Mouse (Mus musculus): ENCODE measurements around the gene Pcnp. TPM values are rescaled to one million over a fixed set of nuclear protein-coding genes. Genes with fewer than 3 reads are reported as not detected.
A peak's percentile ranks its signal among the peaks of the same experiment; 100 is the strongest.

Gene Pcnp
- total RNA-seq (2012; rRNA removed): 67.4 and 79.5 TPM in 2 replicates
- total RNA-seq (2014; rRNA removed): 177 and 208 TPM in 2 replicates
- polyA plus RNA-seq (2012; ENCODE audit: insufficient read length, low read depth): 137 and 154 TPM in 2 replicates

DNA sequence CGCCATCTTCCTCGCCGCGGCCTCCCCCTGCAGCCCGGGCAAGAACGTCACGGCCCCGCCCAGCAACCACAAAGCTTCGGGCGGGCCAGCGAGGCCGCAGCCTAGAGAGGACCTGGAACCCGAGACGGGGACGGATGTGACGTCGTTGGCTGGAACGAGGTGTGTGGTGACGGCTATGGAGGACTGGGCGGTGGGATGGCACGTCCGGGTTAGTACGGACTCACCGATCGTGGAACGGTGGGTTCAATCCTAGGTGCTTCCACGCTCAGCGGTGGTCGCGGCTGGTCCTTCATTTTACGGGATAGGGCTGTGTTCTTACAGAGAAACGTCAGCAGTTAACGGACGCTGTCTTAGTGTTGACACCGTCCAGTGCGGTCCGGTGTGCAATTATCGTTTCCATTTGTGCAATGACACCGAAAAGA is at the start of gene Pcnp:
Pcnp (minus strand) TSS at position 79 of the 422 bp plus-strand sequence.
- H3K9me3 ChIP-seq (replicated peaks; ENCODE audit: low read length): no peaks in the 10 kb centered on the region
- no peaks in the 10 kb centered on the region for H3K27me3 ChIP-seq (replicated peaks)
- H3K4me1 ChIP-seq (ENCODE audit: control insufficient read depth in 1 of 2, insufficient read depth in 2 of 2): peaks cover 18 to 78% of the 10 kb centered on the region in 2 experiments
- H3K4me2 ChIP-seq (ENCODE audit: insufficient read depth, low read depth, poor library complexity, severe bottlenecking): peak within 1 kb of the TSS; percentile 100
- peaks cover 18 to 62% of the 10 kb centered on the region in 2 experiments for H3K36me3 ChIP-seq (replicated peaks in 1 of 2; ENCODE audit: control insufficient read depth in 1 of 2, insufficient read depth in 1 of 2, low read length in 1 of 2)
- H3K4me3 ChIP-seq (replicated peaks in 1 of 3; ENCODE audit: low read depth in 2 of 3, low read length in 2 of 3, poor library complexity in 1 of 3): peak within 1 kb of the TSS; percentile 80 to 91 (median 84)
- no peak for TF ChIP-seq MAFK (IDR thresholded peaks at IDR 0.05; ENCODE audit: insufficient replicate concordance, low read length)
- TF ChIP-seq ZNF384 (IDR thresholded peaks at IDR 0.05; ENCODE audit: low read depth, low read length): no peak
- peak; percentile 68; the same call in 1 of the 2 replicates for TF ChIP-seq GABPA (IDR thresholded peaks at IDR 0.05; ENCODE audit: insufficient replicate concordance, low read depth, low read length)
- TF ChIP-seq SIN3A (IDR thresholded peaks at IDR 0.05; ENCODE audit: low read length): no peak; the same call in 1 of the 2 replicates
- peak; percentile 9 for TF ChIP-seq MXI1 (IDR thresholded peaks at IDR 0.05; ENCODE audit: low read depth, low read length)
- TF ChIP-seq SMC3 (IDR thresholded peaks at IDR 0.05; ENCODE audit: low read depth, low read length): no peak
- TF ChIP-seq ETS1 (conservative IDR thresholded peaks at IDR 0.05; ENCODE audit: low read depth, low read length): peak; percentile 61
- peak; percentile 68 for TF ChIP-seq MAX (IDR thresholded peaks at IDR 0.05; ENCODE audit: low read length)
- no peak for TF ChIP-seq USF1 (IDR thresholded peaks at IDR 0.05; ENCODE audit: low read depth, low read length)
- peak; percentile 91 for TF ChIP-seq HCFC1 (IDR thresholded peaks at IDR 0.05; ENCODE audit: low read depth, low read length)
- peak; percentile 78; the same call in 1 of the 2 replicates for TF ChIP-seq MYC (IDR thresholded peaks at IDR 0.05; ENCODE audit: low read depth, low read length)
- no peak for TF ChIP-seq CTCF (conservative IDR thresholded peaks at IDR 0.05 in 1 of 2, IDR thresholded peaks at IDR 0.05 in 1 of 2; ENCODE audit: low read depth in 2 of 2, low read length in 2 of 2)
- no peak for TF ChIP-seq PAX5 (IDR thresholded peaks at IDR 0.05; ENCODE audit: low read length)
- no peak for TF ChIP-seq ZKSCAN1 (IDR thresholded peaks at IDR 0.05; ENCODE audit: borderline replicate concordance, low read depth, low read length)
- TF ChIP-seq RCOR1 (conservative IDR thresholded peaks at IDR 0.05; ENCODE audit: low read depth, low read length): no peak
- no peak for TF ChIP-seq ZC3H11A (IDR thresholded peaks at IDR 0.05; ENCODE audit: low read depth, low read length)
- TF ChIP-seq JUN (IDR thresholded peaks at IDR 0.05; ENCODE audit: insufficient read depth, low read depth, low read length): no peak
- TF ChIP-seq NELFE (IDR thresholded peaks at IDR 0.05; ENCODE audit: low read depth, low read length): peak; percentile 97
- no peak for TF ChIP-seq JUND (conservative IDR thresholded peaks at IDR 0.05; ENCODE audit: low read depth, low read length)
- no peak for TF ChIP-seq RAD21 (IDR thresholded peaks at IDR 0.05; ENCODE audit: low read depth, low read length)
- TF ChIP-seq TCF12 (IDR thresholded peaks at IDR 0.05; ENCODE audit: low read depth, low read length): peak; percentile 97
- peak; percentile 58; the same call in 1 of the 2 replicates for TF ChIP-seq MEF2A (IDR thresholded peaks at IDR 0.05; ENCODE audit: borderline replicate concordance, low read depth, low read length)
- peak; percentile 88 for TF ChIP-seq ELF1 (IDR thresholded peaks at IDR 0.05; ENCODE audit: low read depth, low read length)
- TF ChIP-seq E2F4 (IDR thresholded peaks at IDR 0.05; ENCODE audit: insufficient replicate concordance, low read depth, low read length): no peak
- TF ChIP-seq KAT2A (IDR thresholded peaks at IDR 0.05; ENCODE audit: insufficient replicate concordance, low read length): peak; percentile 83; the same call in 1 of the 2 replicates
- TF ChIP-seq POLR2AphosphoS2 (IDR thresholded peaks at IDR 0.05; ENCODE audit: low read depth, low read length): peak; percentile 79; the same call in 1 of the 2 replicates
- TF ChIP-seq TBP (conservative IDR thresholded peaks at IDR 0.05; ENCODE audit: low read depth, low read length): peak; percentile 92
- peak; percentile 68; the same call in 1 of the 2 replicates for TF ChIP-seq MAZ (IDR thresholded peaks at IDR 0.05; ENCODE audit: low read depth, low read length)
- no peak for TF ChIP-seq USF2 (conservative IDR thresholded peaks at IDR 0.05; ENCODE audit: low read depth, low read length)
- peak; percentile 73; the same call in 1 of the 2 replicates for TF ChIP-seq ZMIZ1 (IDR thresholded peaks at IDR 0.05; ENCODE audit: low read depth, low read length)
- no peak; the same call in 1 of the 2 replicates for TF ChIP-seq UBTF (IDR thresholded peaks at IDR 0.05; ENCODE audit: low read depth, low read length)
- no peak for TF ChIP-seq EP300 (IDR thresholded peaks at IDR 0.05; ENCODE audit: low read length)
- TF ChIP-seq CHD1 (IDR thresholded peaks at IDR 0.05; ENCODE audit: low read depth, low read length): no peak
- TF ChIP-seq NRF1 (IDR thresholded peaks at IDR 0.05; ENCODE audit: low read depth, low read length): peak; percentile 54
- no peak for TF ChIP-seq CHD2 (IDR thresholded peaks at IDR 0.05; ENCODE audit: low read length)
- TF ChIP-seq BHLHE40 (IDR thresholded peaks at IDR 0.05; ENCODE audit: low read depth, low read length): 0 out of 2 replicates have a peak, but pooled peaks have one; percentile 28
- TF ChIP-seq IRF4 (IDR thresholded peaks at IDR 0.05; ENCODE audit: low read depth, low read length): 0 out of 2 replicates have a peak, but pooled peaks have one; percentile 44
- peak; percentile 98 for TF ChIP-seq POLR2A (IDR thresholded peaks at IDR 0.05; ENCODE audit: low read depth, low read length)
- dilution Hi-C loops (cut with MboI; ENCODE audit: extremely low pct_ligation_motif_present, extremely low pct_unique_long_range_greater_than_20kb, low sequenced_read_pairs): no loop called here
- peaks cover 71% of the 10 kb centered on the region for H3K79me2 ChIP-seq (replicated peaks; ENCODE audit: control insufficient read depth, extremely low read depth, insufficient read depth, poor library complexity, severe bottlenecking)
- peak within 1 kb of the TSS; percentile 73 for H3K27ac ChIP-seq (ENCODE audit: insufficient read depth, low read depth)
- in situ Hi-C loops (cut with MboI; ENCODE audit: low pct_ligation_motif_present, low pct_unique_long_range_greater_than_20kb, low sequenced_read_pairs): loop anchor here (5.0 kb wide), 2 partner anchors 37 to 38 kb away; no protein-coding TSS in a partner anchor
- DNase-seq (ENCODE audit: extremely low read depth): peak; percentile 99
- peak within 1 kb of the TSS; percentile 95 for H3K9ac ChIP-seq (ENCODE audit: insufficient read depth, low read depth)
